Mouse (Mus musculus): ENCODE data around the gene Tmprss3. TPM values are rescaled to one million over a fixed set of nuclear protein-coding genes. Genes with fewer than 3 reads are reported as not detected.
A peak's percentile ranks its signal among the peaks of the same experiment; 100 is the strongest.

Tmprss3 gene
- polyA plus RNA-seq, 1 experiment from 2014 or later = not detected

- Histone ChIP-seq H3K4me3 (ENCODE audit: low read depth, low read length) (no peak overlapping the region), H3K36me3 (ENCODE audit: control insufficient read depth, insufficient read depth, low read length) (no peaks in the 10 kb centered on the region), H3K27ac (replicated peaks; ENCODE audit: low read depth, low read length) (no peak overlapping the region), H3K4me2 (ENCODE audit: low read depth, severe bottlenecking) (no peak overlapping the region), H3K9ac (ENCODE audit: low read length) (no peak overlapping the region), H3K4me1 (ENCODE audit: control insufficient read depth, insufficient read depth, low read length) (0 out of 2 replicates have a peak, but pooled peaks cover 3% of the 10 kb centered on the region), H3K9me3 (ENCODE audit: control insufficient read depth, low read length) (no peaks in the 10 kb centered on the region), H3K27me3 (ENCODE audit: control insufficient read depth, insufficient read depth, low read length) (no peaks in the 10 kb centered on the region)
- ATAC-seq (ENCODE audit: insufficient number of reproducible peaks, low FRiP score, low TSS enrichment, low read depth) = no peak
- WGBS = 63% methylated on average over 8 of the region's 8 CpGs
- no peak for DNase-seq (ENCODE audit: low spot score)
Observed at GRCm38 (mm10) chr17:31191825-31192224, 7.0 kb downstream of the Tmprss3 start.

GRCm38 (mm10) chr17:31187370-31187769 lies 11.4 kb downstream of the Tmprss3 start:
- 0 out of 2 replicates have a peak, but pooled peaks cover under 1% of the 10 kb centered on the region for H3K4me1 ChIP-seq (ENCODE audit: control insufficient read depth, insufficient read depth, low read length)
- no peaks in the 10 kb centered on the region for H3K9me3 ChIP-seq (ENCODE audit: control insufficient read depth, low read length)
- no peak overlapping the region for H3K27ac ChIP-seq (replicated peaks; ENCODE audit: low read depth, low read length)
- no peaks in the 10 kb centered on the region for H3K36me3 ChIP-seq (ENCODE audit: control insufficient read depth, insufficient read depth, low read length)
- DNase-seq (ENCODE audit: low spot score) (peak; percentile 68), ATAC-seq (ENCODE audit: insufficient number of reproducible peaks, low FRiP score, low TSS enrichment, low read depth) (no peak)
- H3K27me3 ChIP-seq (ENCODE audit: control insufficient read depth, insufficient read depth, low read length) = no peaks in the 10 kb centered on the region
- no peak overlapping the region for H3K4me3 ChIP-seq (ENCODE audit: low read depth, low read length)
- H3K4me2 ChIP-seq (ENCODE audit: low read depth, severe bottlenecking) = no peak overlapping the region
- 23% methylated on average over 4 of the region's 4 CpGs for WGBS
- no peak overlapping the region for H3K9ac ChIP-seq (ENCODE audit: low read length)

GRCm38 (mm10) chr17:31184269-31184990 lies 14.3 kb downstream of the Tmprss3 start:
- H3K27ac ChIP-seq (replicated peaks; ENCODE audit: low read depth, low read length) = no peak overlapping the region
- no peaks in the 10 kb centered on the region for H3K9me3 ChIP-seq (ENCODE audit: control insufficient read depth, low read length)
- DNase-seq (ENCODE audit: low spot score) (no peak), ATAC-seq (ENCODE audit: insufficient number of reproducible peaks, low FRiP score, low TSS enrichment, low read depth) (no peak)
- H3K4me2 ChIP-seq (ENCODE audit: low read depth, severe bottlenecking) = no peak overlapping the region
- no peaks in the 10 kb centered on the region for H3K27me3 ChIP-seq (ENCODE audit: control insufficient read depth, insufficient read depth, low read length)
- H3K4me3 ChIP-seq (ENCODE audit: low read depth, low read length) = no peak overlapping the region
- 80% methylated on average over 12 of the region's 12 CpGs for WGBS
- H3K36me3 ChIP-seq (ENCODE audit: control insufficient read depth, insufficient read depth, low read length) = no peaks in the 10 kb centered on the region
- H3K9ac ChIP-seq (ENCODE audit: low read length) = no peak overlapping the region
- H3K4me1 ChIP-seq (ENCODE audit: control insufficient read depth, insufficient read depth, low read length) = no peaks in the 10 kb centered on the region

GRCm38 (mm10) chr17:31183180-31183974 lies 15.4 kb downstream of the Tmprss3 start:
- ATAC-seq (ENCODE audit: insufficient number of reproducible peaks, low FRiP score, low TSS enrichment, low read depth) (no peak), DNase-seq (ENCODE audit: low spot score) (no peak)
- no peaks in the 10 kb centered on the region for H3K4me1 ChIP-seq (ENCODE audit: control insufficient read depth, insufficient read depth, low read length)
- H3K4me2 ChIP-seq (ENCODE audit: low read depth, severe bottlenecking) = no peak overlapping the region
- no peak overlapping the region for H3K4me3 ChIP-seq (ENCODE audit: low read depth, low read length)
- no peak overlapping the region for H3K27ac ChIP-seq (replicated peaks; ENCODE audit: low read depth, low read length)
- no peaks in the 10 kb centered on the region for H3K9me3 ChIP-seq (ENCODE audit: control insufficient read depth, low read length)
- 72% methylated on average over 12 of the region's 12 CpGs for WGBS
- H3K9ac ChIP-seq (ENCODE audit: low read length) = no peak overlapping the region
- no peaks in the 10 kb centered on the region for H3K27me3 ChIP-seq (ENCODE audit: control insufficient read depth, insufficient read depth, low read length)
- no peaks in the 10 kb centered on the region for H3K36me3 ChIP-seq (ENCODE audit: control insufficient read depth, insufficient read depth, low read length)

GRCm38 (mm10) chr17:31181490-31181889 lies 17.3 kb downstream of the Tmprss3 start:
- H3K27me3 ChIP-seq (ENCODE audit: control insufficient read depth, insufficient read depth, low read length) = no peaks in the 10 kb centered on the region
- H3K4me3 ChIP-seq (ENCODE audit: low read depth, low read length) = no peak overlapping the region
- H3K27ac ChIP-seq (replicated peaks; ENCODE audit: low read depth, low read length) = no peak overlapping the region
- no peaks in the 10 kb centered on the region for H3K9me3 ChIP-seq (ENCODE audit: control insufficient read depth, low read length)
- WGBS = 88% methylated on average over 4 of the region's 4 CpGs
- no peaks in the 10 kb centered on the region for H3K36me3 ChIP-seq (ENCODE audit: control insufficient read depth, insufficient read depth, low read length)
- no peak overlapping the region for H3K9ac ChIP-seq (ENCODE audit: low read length)
- ATAC-seq (ENCODE audit: insufficient number of reproducible peaks, low FRiP score, low TSS enrichment, low read depth) = no peak
- no peak overlapping the region for H3K4me2 ChIP-seq (ENCODE audit: low read depth, severe bottlenecking)
- DNase-seq (ENCODE audit: low spot score) = no peak
- H3K4me1 ChIP-seq (ENCODE audit: control insufficient read depth, insufficient read depth, low read length) = no peaks in the 10 kb centered on the region

- no peak overlapping the region for H3K4me2 ChIP-seq (ENCODE audit: low read depth, severe bottlenecking)
- no peak overlapping the region for H3K9ac ChIP-seq (ENCODE audit: low read length)
- H3K9me3 ChIP-seq (ENCODE audit: control insufficient read depth, low read length) = no peaks in the 10 kb centered on the region
- 89% methylated on average over 4 of the region's 4 CpGs for WGBS
- H3K4me1 ChIP-seq (ENCODE audit: control insufficient read depth, insufficient read depth, low read length) = no peaks in the 10 kb centered on the region
- DNase-seq (ENCODE audit: low spot score) (no peak), ATAC-seq (ENCODE audit: insufficient number of reproducible peaks, low FRiP score, low TSS enrichment, low read depth) (no peak)
- no peak overlapping the region for H3K4me3 ChIP-seq (ENCODE audit: low read depth, low read length)
- no peak overlapping the region for H3K27ac ChIP-seq (replicated peaks; ENCODE audit: low read depth, low read length)
- H3K27me3 ChIP-seq (ENCODE audit: control insufficient read depth, insufficient read depth, low read length) = no peaks in the 10 kb centered on the region
- H3K36me3 ChIP-seq (ENCODE audit: control insufficient read depth, insufficient read depth, low read length) = no peaks in the 10 kb centered on the region
Observed at GRCm38 (mm10) chr17:31176321-31176720, 22.5 kb downstream of the Tmprss3 start.

GRCm38 (mm10) chr17:31169796-31170195 lies 29.0 kb downstream of the Tmprss3 start:
- DNase-seq (ENCODE audit: low spot score) (no peak), ATAC-seq (ENCODE audit: insufficient number of reproducible peaks, low FRiP score, low TSS enrichment, low read depth) (no peak)
- H3K36me3 ChIP-seq (ENCODE audit: control insufficient read depth, insufficient read depth, low read length) = no peaks in the 10 kb centered on the region
- no peak overlapping the region for H3K4me3 ChIP-seq (ENCODE audit: low read depth, low read length)
- no peak overlapping the region for H3K4me2 ChIP-seq (ENCODE audit: low read depth, severe bottlenecking)
- no peaks in the 10 kb centered on the region for H3K4me1 ChIP-seq (ENCODE audit: control insufficient read depth, insufficient read depth, low read length)
- WGBS = 85% methylated on average over 5 of the region's 5 CpGs
- H3K27me3 ChIP-seq (ENCODE audit: control insufficient read depth, insufficient read depth, low read length) = peaks cover 3% of the 10 kb centered on the region; the same call in 1 of the 2 replicates
- H3K27ac ChIP-seq (replicated peaks; ENCODE audit: low read depth, low read length) = no peak overlapping the region
- H3K9ac ChIP-seq (ENCODE audit: low read length) = no peak overlapping the region
- H3K9me3 ChIP-seq (ENCODE audit: control insufficient read depth, low read length) = no peaks in the 10 kb centered on the region

- Histone ChIP-seq H3K4me2 (ENCODE audit: low read depth, severe bottlenecking) (no peak within 1 kb of the TSS), H3K27me3 (ENCODE audit: control insufficient read depth, insufficient read depth, low read length) (peaks cover 3% of the 10 kb centered on the region; the same call in 1 of the 2 replicates), H3K9ac (ENCODE audit: low read length) (no peak within 1 kb of the TSS), H3K4me1 (ENCODE audit: control insufficient read depth, insufficient read depth, low read length) (no peaks in the 10 kb centered on the region), H3K4me3 (ENCODE audit: low read depth, low read length) (no peak within 1 kb of the TSS), H3K9me3 (ENCODE audit: control insufficient read depth, low read length) (no peaks in the 10 kb centered on the region), H3K27ac (replicated peaks; ENCODE audit: low read depth, low read length) (no peak within 1 kb of the TSS), H3K36me3 (ENCODE audit: control insufficient read depth, insufficient read depth, low read length) (no peaks in the 10 kb centered on the region)
- WGBS = 86% methylated on average over 6 of the region's 6 CpGs
- ATAC-seq (ENCODE audit: insufficient number of reproducible peaks, low FRiP score, low TSS enrichment, low read depth) = no peak
- no peak for DNase-seq (ENCODE audit: low spot score)
Observed at GRCm38 (mm10) chr17:31165127-31165526, 33.6 kb downstream of the Tmprss3 start, which contains the start of gene Tff1. Gene Tff1 (minus strand): TSS chr17:31165277.
